Mouse (Mus musculus): ENCODE data around the gene Rasal2. TPM values are rescaled to one million over a fixed set of nuclear protein-coding genes. Genes with fewer than 3 reads are reported as not detected.

Rasal2 gene
- total and polyA plus RNA-seq, 3 experiments, result 1.5 to 2.6 (median 1.7) TPM

DNA sequence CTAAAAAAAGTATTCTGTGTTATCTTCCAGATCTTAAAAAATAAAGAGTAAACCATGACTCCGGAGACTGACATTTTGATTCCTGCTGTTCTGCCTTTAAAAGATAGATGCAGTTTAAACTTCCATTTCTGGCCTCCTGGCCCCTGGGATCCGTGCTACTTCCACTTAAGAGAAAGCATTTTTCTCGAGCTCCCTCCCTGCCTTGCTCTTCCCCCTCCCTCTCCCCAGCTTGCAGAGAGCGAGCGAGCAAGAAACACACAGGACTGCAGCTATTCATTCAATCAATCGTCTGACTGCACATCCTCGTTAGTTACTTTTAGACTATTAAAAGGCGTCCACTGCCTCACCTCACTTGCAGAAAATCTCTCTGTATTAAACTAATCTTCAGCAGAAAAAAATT is 181.4 kb downstream of the Rasal2 start:
- H3K9me3 ChIP-seq (replicated peaks; ENCODE audit: low read length), result no peaks in the 10 kb centered on the region
- H3K36me3 ChIP-seq (replicated peaks in 1 of 2; ENCODE audit: control insufficient read depth in 1 of 2, insufficient read depth in 1 of 2, low read length in 1 of 2), result no peaks in the 10 kb centered on the region
- H3K4me3 ChIP-seq (replicated peaks in 1 of 3; ENCODE audit: low read depth in 2 of 3, low read length in 2 of 3, poor library complexity in 1 of 3), result no peak overlapping the region
- H3K9ac ChIP-seq (ENCODE audit: insufficient read depth, low read depth), result no peak overlapping the region
- in situ Hi-C loops (cut with MboI; ENCODE audit: low pct_ligation_motif_present, low pct_unique_long_range_greater_than_20kb, low sequenced_read_pairs), result no loop called here
- H3K79me2 ChIP-seq (replicated peaks; ENCODE audit: control insufficient read depth, extremely low read depth, insufficient read depth, poor library complexity, severe bottlenecking), result no peaks in the 10 kb centered on the region
- H3K4me2 ChIP-seq (ENCODE audit: insufficient read depth, low read depth, poor library complexity, severe bottlenecking), result no peak overlapping the region
- H3K27ac ChIP-seq (ENCODE audit: insufficient read depth, low read depth), result no peak overlapping the region
- peaks cover 3 to 10% of the 10 kb centered on the region in 2 experiments; a peak in 2 of 4 replicates for H3K4me1 ChIP-seq (ENCODE audit: control insufficient read depth in 1 of 2, insufficient read depth in 2 of 2)
- no peak for TF ChIP-seq JUN (IDR thresholded peaks at IDR 0.05; ENCODE audit: insufficient read depth, low read depth, low read length)
- TF ChIP-seq GABPA (IDR thresholded peaks at IDR 0.05; ENCODE audit: insufficient replicate concordance, low read depth, low read length), result no peak
- TF ChIP-seq JUND (conservative IDR thresholded peaks at IDR 0.05; ENCODE audit: low read depth, low read length), result no peak
- no peak for TF ChIP-seq MXI1 (IDR thresholded peaks at IDR 0.05; ENCODE audit: low read depth, low read length)
- no peaks in the 10 kb centered on the region for H3K27me3 ChIP-seq (replicated peaks)
- DNase-seq (ENCODE audit: extremely low read depth), result no peak
- dilution Hi-C loops (cut with MboI; ENCODE audit: extremely low pct_ligation_motif_present, extremely low pct_unique_long_range_greater_than_20kb, low sequenced_read_pairs), result no loop called here

DNA sequence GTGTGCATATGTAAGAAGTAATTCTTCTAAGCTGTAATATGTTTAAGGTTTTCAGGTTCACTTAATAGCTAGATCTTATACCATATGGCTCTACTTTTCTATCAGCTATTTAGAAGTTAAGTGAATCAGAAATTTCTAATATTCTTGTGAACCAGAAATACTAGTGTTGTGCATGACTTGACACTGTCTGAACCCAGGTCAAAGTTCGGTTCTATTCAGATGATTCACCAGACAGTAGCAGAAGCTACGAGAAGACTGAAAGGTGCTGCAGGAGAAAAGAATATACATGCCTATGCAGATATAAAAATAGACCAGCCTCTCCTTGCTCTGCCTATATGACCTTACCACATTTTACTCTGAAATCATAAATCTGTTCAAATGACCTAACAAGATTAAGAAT is 182.0 kb downstream of the Rasal2 start:
- TF ChIP-seq TCF12 (IDR thresholded peaks at IDR 0.05; ENCODE audit: low read depth, low read length) (no peak), TBP (conservative IDR thresholded peaks at IDR 0.05; ENCODE audit: low read depth, low read length) (no peak), ELF1 (IDR thresholded peaks at IDR 0.05; ENCODE audit: low read depth, low read length) (no peak), IRF4 (IDR thresholded peaks at IDR 0.05; ENCODE audit: low read depth, low read length) (no peak), GABPA (IDR thresholded peaks at IDR 0.05; ENCODE audit: insufficient replicate concordance, low read depth, low read length) (no peak), ETS1 (conservative IDR thresholded peaks at IDR 0.05; ENCODE audit: low read depth, low read length) (no peak), ZMIZ1 (IDR thresholded peaks at IDR 0.05; ENCODE audit: low read depth, low read length) (no peak), E2F4 (IDR thresholded peaks at IDR 0.05; ENCODE audit: insufficient replicate concordance, low read depth, low read length) (no peak), USF1 (IDR thresholded peaks at IDR 0.05; ENCODE audit: low read depth, low read length) (no peak), BHLHE40 (IDR thresholded peaks at IDR 0.05; ENCODE audit: low read depth, low read length) (no peak), UBTF (IDR thresholded peaks at IDR 0.05; ENCODE audit: low read depth, low read length) (no peak), ZC3H11A (IDR thresholded peaks at IDR 0.05; ENCODE audit: low read depth, low read length) (no peak), MAX (IDR thresholded peaks at IDR 0.05; ENCODE audit: low read length) (no peak), JUN (IDR thresholded peaks at IDR 0.05; ENCODE audit: insufficient read depth, low read depth, low read length) (no peak), CHD2 (IDR thresholded peaks at IDR 0.05; ENCODE audit: low read length) (no peak), USF2 (conservative IDR thresholded peaks at IDR 0.05; ENCODE audit: low read depth, low read length) (no peak), EP300 (IDR thresholded peaks at IDR 0.05; ENCODE audit: low read length) (no peak), MXI1 (IDR thresholded peaks at IDR 0.05; ENCODE audit: low read depth, low read length) (no peak), PAX5 (IDR thresholded peaks at IDR 0.05; ENCODE audit: low read length) (no peak), KAT2A (IDR thresholded peaks at IDR 0.05; ENCODE audit: insufficient replicate concordance, low read length) (no peak)
- H3K27me3 ChIP-seq (replicated peaks), result no peaks in the 10 kb centered on the region
- peaks cover 3 to 10% of the 10 kb centered on the region in 2 experiments; a peak in 2 of 4 replicates for H3K4me1 ChIP-seq (ENCODE audit: control insufficient read depth in 1 of 2, insufficient read depth in 2 of 2)
- no peak for DNase-seq (ENCODE audit: extremely low read depth)
- dilution Hi-C loops (cut with MboI; ENCODE audit: extremely low pct_ligation_motif_present, extremely low pct_unique_long_range_greater_than_20kb, low sequenced_read_pairs) (no loop called here), in situ Hi-C loops (cut with MboI; ENCODE audit: low pct_ligation_motif_present, low pct_unique_long_range_greater_than_20kb, low sequenced_read_pairs) (no loop called here)
- H3K4me3 ChIP-seq (replicated peaks in 1 of 3; ENCODE audit: low read depth in 2 of 3, low read length in 2 of 3, poor library complexity in 1 of 3), result no peak overlapping the region
- H3K79me2 ChIP-seq (replicated peaks; ENCODE audit: control insufficient read depth, extremely low read depth, insufficient read depth, poor library complexity, severe bottlenecking), result no peaks in the 10 kb centered on the region
- H3K36me3 ChIP-seq (replicated peaks in 1 of 2; ENCODE audit: control insufficient read depth in 1 of 2, insufficient read depth in 1 of 2, low read length in 1 of 2), result no peaks in the 10 kb centered on the region
- no peaks in the 10 kb centered on the region for H3K9me3 ChIP-seq (replicated peaks; ENCODE audit: low read length)
- no peak overlapping the region for H3K9ac ChIP-seq (ENCODE audit: insufficient read depth, low read depth)
- no peak overlapping the region for H3K27ac ChIP-seq (ENCODE audit: insufficient read depth, low read depth)
- H3K4me2 ChIP-seq (ENCODE audit: insufficient read depth, low read depth, poor library complexity, severe bottlenecking), result no peak overlapping the region

All from CH12.LX (cell line).